Mouse (Mus musculus) forebrain, postnatal 0 days (tissue): Measurements from ENCODE around the gene Aste1. TPM values are rescaled to one million over a fixed set of nuclear protein-coding genes. Genes with fewer than 3 reads are reported as not detected.

ENCODE experiments used
- ATAC-seq: fragments of 200-750 bp; cut with Nextera tagmentation; 2 replicates; pipeline ENCODE4 v1.8.0; 2017; ENCODE audit warnings: mild to moderate bottlenecking, moderate library complexity
- DNase-seq: peaks from one replicate; pipeline ENCODE4 v3.0.0-alpha.2; 2015
- H3K27ac ChIP-seq: fragments of 300-500 bp; sonication (generic); 2 replicates; pipeline ENCODE4 v1.5.1; 2014; ENCODE audit warnings: low read depth, mild to moderate bottlenecking, antibody characterized with exemption, low read length, moderate library complexity, mixed read lengths
- H3K27me3 ChIP-seq: fragments of 300-500 bp; sonication (generic); 2 replicates; pipeline ENCODE4 v1.6.1; 2014; ENCODE audit warnings: mild to moderate bottlenecking, low read length, mixed read lengths; ENCODE audit not compliant: insufficient read depth
- H3K36me3 ChIP-seq: fragments of 300-500 bp; sonication (generic); 2 replicates; pipeline ENCODE4 v1.6.1; 2014; ENCODE audit warnings: mild to moderate bottlenecking, moderate library complexity; ENCODE audit not compliant: insufficient read depth
- H3K4me1 ChIP-seq: fragments of 300-500 bp; sonication (generic); 2 replicates; pipeline ENCODE4 v1.6.1; 2014; ENCODE audit warnings: antibody characterized with exemption; ENCODE audit not compliant: insufficient read depth
- H3K4me2 ChIP-seq: fragments of 300-500 bp; sonication (generic); 2 replicates; pipeline ENCODE4 v1.6.1; 2014; ENCODE audit warnings: low read depth, mild to moderate bottlenecking, moderate library complexity
- H3K4me3 ChIP-seq: fragments of 300-500 bp; sonication (generic); 2 replicates; pipeline ENCODE4 v1.5.1; 2014; ENCODE audit warnings: low read depth, low read length, mixed read lengths
- H3K9ac ChIP-seq: fragments of 300-500 bp; sonication (generic); 2 replicates; pipeline ENCODE4 v1.6.1; 2014; ENCODE audit warnings: mild to moderate bottlenecking
- H3K9me3 ChIP-seq: fragments of 300-500 bp; sonication (generic); 2 replicates; pipeline ENCODE4 v1.6.1; 2016; ENCODE audit warnings: low read length
- CTCF ChIP-seq: sonication (generic); IDR thresholded peaks from 2 replicates; pipeline ENCODE4 v1.5.1; 2016; ENCODE audit warnings: antibody characterized with exemption, control low read depth, low read depth
- WGBS: fragments of 180-500 bp; shearing (Covaris S2); extraction: QIAGEN DNeasy Blood & Tissue Kit; methylation state at CpG from one replicate; pipeline ENCODE4 v1.1.7; 2014; 5-methylcytosine and 5-hydroxymethylcytosine counted together
- polyA plus RNA-seq: library from polyadenylated mRNA; unstranded; fragments of >200 nt; fragmentation: Nextera tagmentation; extraction: Ambion mirVana; gene quantifications from 2 replicates; pipeline ENCODE4 v1.2.1, GENCODE M21; 2015
- total RNA-seq: library from RNA; depleted of rRNA; stranded (reverse); fragments of >200 nt; gene quantifications from 2 replicates; pipeline ENCODE4 v1.2.3, GENCODE M21; 2014; rRNA removed

The Aste1 gene
- total and polyA plus RNA-seq, 2 experiments from 2014 or later = 8.8 to 13.8 TPM

DNA sequence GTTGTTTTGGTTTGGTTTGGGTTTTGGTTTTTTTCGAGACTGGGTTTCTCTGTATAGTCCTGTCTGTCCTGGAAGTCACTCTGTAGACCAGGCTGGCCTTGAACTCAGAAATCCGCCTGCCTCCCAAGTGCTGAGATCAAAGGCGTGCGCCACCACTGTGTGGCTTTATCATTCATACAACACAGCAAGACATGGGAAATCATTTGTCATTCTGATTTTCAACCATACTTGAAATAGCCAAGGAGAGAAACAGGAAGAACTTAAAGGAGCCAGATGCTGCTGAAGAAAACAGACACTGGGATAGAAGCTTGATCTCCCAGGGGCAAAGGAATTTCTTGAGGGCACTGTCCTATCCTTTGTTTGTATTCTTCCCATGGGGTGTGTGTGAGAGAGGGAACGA, 4.6 kb upstream of the Aste1 start:
- Histone ChIP-seq H3K27me3 (no peaks in the 10 kb centered on the region), H3K27ac (no peak overlapping the region), H3K4me1 (no peaks in the 10 kb centered on the region), H3K9me3 (no peaks in the 10 kb centered on the region), H3K4me2 (no peak overlapping the region), H3K9ac (no peak overlapping the region), H3K36me3 (no peaks in the 10 kb centered on the region), H3K4me3 (no peak overlapping the region)
- TF ChIP-seq CTCF = no peak
- no peak for ATAC-seq
- 59% methylated on average over 5 of the region's 5 CpGs for WGBS
- DNase-seq = no peak

DNA sequence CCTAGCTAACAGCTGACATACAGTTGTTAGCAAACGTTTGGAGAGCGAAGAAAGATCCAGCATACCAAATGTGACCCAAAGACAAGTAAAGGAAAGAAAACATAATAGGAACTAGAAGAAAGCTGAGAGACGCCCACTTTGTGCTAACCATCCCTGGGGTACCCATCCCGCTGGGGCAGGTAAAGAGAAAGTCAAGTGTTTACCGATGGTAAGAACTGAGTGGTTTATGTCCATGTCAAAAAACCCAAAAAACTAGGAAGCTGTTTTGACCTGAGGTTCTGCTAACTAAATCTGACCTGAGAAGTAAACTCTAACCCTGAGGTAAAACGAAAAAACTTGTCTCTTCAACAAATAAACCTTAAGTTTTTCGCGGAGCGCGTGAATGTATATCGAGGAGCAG, 472 bp upstream of the Aste1 start:
- DNase-seq = no peak
- 14% methylated on average over 11 of the region's 11 CpGs for WGBS
- no peak for TF ChIP-seq CTCF
- Histone ChIP-seq H3K4me2 (peak overlapping the region; percentile 85), H3K27ac (no peak overlapping the region), H3K36me3 (no peaks in the 10 kb centered on the region), H3K4me3 (peak overlapping the region; percentile 71), H3K27me3 (no peaks in the 10 kb centered on the region), H3K4me1 (peaks cover 6% of the 10 kb centered on the region), H3K9ac (peak overlapping the region; percentile 64), H3K9me3 (no peaks in the 10 kb centered on the region)
- no peak for ATAC-seq

DNA sequence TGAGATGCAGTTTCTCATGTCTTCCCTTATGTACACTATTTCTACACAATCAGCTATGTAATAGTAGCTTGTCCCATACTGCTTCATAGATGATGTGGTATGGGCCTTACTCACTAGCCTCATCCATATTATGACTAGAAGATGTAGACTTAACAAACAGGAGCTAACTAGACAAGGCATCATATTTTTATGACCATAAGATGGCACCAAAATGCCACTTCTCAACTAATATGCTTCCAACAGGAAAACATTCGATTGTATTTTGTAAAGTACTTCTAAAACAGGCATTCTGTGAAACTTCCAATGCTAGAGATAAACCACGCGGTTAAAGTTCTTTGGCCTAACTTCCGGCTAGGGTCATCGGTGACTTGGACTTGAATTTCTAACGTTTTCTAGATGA, 13.4 kb downstream of the Aste1 start:
- Histone ChIP-seq H3K27ac (no peak overlapping the region), H3K4me3 (no peak overlapping the region), H3K9ac (no peak overlapping the region), H3K9me3 (no peaks in the 10 kb centered on the region), H3K36me3 (peaks cover 18% of the 10 kb centered on the region), H3K27me3 (no peaks in the 10 kb centered on the region), H3K4me2 (no peak overlapping the region), H3K4me1 (no peaks in the 10 kb centered on the region)
- TF ChIP-seq CTCF = peak; percentile 35
- ATAC-seq = no peak
- 93% methylated on average over 6 of the region's 6 CpGs for WGBS
- DNase-seq = peak; percentile 25

DNA sequence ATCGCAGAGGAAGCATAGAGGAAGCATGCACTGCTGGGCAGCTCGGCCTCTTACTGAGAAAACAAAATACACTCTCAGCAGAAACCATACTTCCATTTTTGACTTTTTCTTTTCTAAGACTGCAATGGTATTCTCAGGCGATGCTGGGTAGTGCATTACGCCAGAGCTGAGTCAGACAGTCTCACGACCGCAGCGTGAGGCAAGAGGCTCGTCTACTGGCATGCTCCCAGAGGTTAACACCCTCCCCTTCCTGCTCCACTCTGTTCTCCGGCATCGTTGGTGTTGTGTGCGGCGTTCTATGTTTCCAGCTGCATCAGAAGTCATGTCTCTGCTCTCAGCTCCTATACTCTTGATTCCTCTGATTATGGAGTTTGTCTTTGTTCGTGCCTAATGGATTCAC, 63.8 kb downstream of the Aste1 start:
- WGBS = 90% methylated on average over 13 of the region's 13 CpGs
- H3K4me1 ChIP-seq = no peaks in the 10 kb centered on the region
- no peak for TF ChIP-seq CTCF
- no peak overlapping the region for H3K4me2 ChIP-seq
- no peaks in the 10 kb centered on the region for H3K27me3 ChIP-seq
- no peaks in the 10 kb centered on the region for H3K9me3 ChIP-seq
- H3K36me3 ChIP-seq = peaks cover 38% of the 10 kb centered on the region
- DNase-seq (no peak), ATAC-seq (no peak)
- no peak overlapping the region for H3K9ac ChIP-seq
- no peak overlapping the region for H3K4me3 ChIP-seq
- H3K27ac ChIP-seq = no peak overlapping the region

DNA sequence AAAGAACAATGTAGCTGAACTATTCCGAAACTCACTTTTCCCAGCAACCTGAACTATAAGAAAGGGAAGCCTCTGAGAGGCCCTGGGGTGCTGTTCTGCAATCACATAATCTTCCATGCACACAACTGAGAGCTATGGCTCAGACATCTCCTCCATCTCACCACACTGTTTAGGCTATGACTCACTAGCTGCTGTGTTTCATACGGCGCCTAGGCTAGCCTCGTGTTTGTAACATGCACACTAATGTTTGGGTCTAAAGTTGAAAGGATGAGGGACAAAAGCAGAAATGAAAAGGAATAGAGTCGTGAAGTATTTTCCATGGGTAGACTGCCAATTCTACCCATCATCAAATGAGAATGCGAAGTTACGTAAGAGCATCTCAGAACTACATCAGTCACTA, 66.3 kb downstream of the Aste1 start:
- DNase-seq (no peak), ATAC-seq (no peak)
- Histone ChIP-seq H3K4me3 (no peak overlapping the region), H3K4me1 (no peaks in the 10 kb centered on the region), H3K9ac (no peak overlapping the region), H3K27me3 (no peaks in the 10 kb centered on the region), H3K4me2 (no peak overlapping the region), H3K36me3 (peaks cover 38% of the 10 kb centered on the region), H3K27ac (no peak overlapping the region), H3K9me3 (no peaks in the 10 kb centered on the region)
- TF ChIP-seq CTCF = no peak
- WGBS = 92% methylated on average over 7 of the region's 7 CpGs

Other genes with a start within 250 kb of the Aste1 start
- 2.9 and 4.1 TPM in 2 replicates for gene Nek11, start 132 bp downstream of the Aste1 start, total RNA-seq
- 1.6 and 3.3 TPM in 2 replicates for gene Nek11, start 132 bp downstream of the Aste1 start, polyA plus RNA-seq
- 207 and 248 TPM in 2 replicates for gene Atp2c1, start 131.9 kb downstream of the Aste1 start, total RNA-seq
- gene Atp2c1, start 131.9 kb downstream of the Aste1 start, polyA plus RNA-seq = 53.8 and 80.6 TPM in 2 replicates
- gene Pik3r4, start 247.6 kb downstream of the Aste1 start, total RNA-seq = 19.1 and 20.8 TPM in 2 replicates
- gene Pik3r4, start 247.6 kb downstream of the Aste1 start, polyA plus RNA-seq = 11.2 and 12.9 TPM in 2 replicates